Mouse (Mus musculus) adrenal gland, adult 2 months (tissue): ENCODE results near the gene Tmcc2. TPM values are rescaled to one million over a fixed set of nuclear protein-coding genes. Genes with fewer than 3 reads are reported as not detected.

Experiments used
- DNase-seq: peaks from one replicate; pipeline ENCODE4 v3.0.0; 2021
- polyA plus RNA-seq: library from polyadenylated mRNA; depleted of rRNA; stranded (reverse); fragments of >200 nt; gene quantifications from 2 replicates; pipeline ENCODE4 v1.2.3, GENCODE M21; 2012
- total RNA-seq, 2 experiments: library from RNA; stranded (reverse); gene quantifications; 2 replicates each; pipeline ENCODE4 v1.2.3; 2021

Tmcc2 gene
- total and polyA plus RNA-seq, 3 experiments, result 6.4 to 12.2 (median 11.2) TPM

- peak; percentile 40 for DNase-seq
Measured at GRCm38 (mm10) chr1:132389886-132390585, 1.0 kb downstream of the Tmcc2 start.

DNA sequence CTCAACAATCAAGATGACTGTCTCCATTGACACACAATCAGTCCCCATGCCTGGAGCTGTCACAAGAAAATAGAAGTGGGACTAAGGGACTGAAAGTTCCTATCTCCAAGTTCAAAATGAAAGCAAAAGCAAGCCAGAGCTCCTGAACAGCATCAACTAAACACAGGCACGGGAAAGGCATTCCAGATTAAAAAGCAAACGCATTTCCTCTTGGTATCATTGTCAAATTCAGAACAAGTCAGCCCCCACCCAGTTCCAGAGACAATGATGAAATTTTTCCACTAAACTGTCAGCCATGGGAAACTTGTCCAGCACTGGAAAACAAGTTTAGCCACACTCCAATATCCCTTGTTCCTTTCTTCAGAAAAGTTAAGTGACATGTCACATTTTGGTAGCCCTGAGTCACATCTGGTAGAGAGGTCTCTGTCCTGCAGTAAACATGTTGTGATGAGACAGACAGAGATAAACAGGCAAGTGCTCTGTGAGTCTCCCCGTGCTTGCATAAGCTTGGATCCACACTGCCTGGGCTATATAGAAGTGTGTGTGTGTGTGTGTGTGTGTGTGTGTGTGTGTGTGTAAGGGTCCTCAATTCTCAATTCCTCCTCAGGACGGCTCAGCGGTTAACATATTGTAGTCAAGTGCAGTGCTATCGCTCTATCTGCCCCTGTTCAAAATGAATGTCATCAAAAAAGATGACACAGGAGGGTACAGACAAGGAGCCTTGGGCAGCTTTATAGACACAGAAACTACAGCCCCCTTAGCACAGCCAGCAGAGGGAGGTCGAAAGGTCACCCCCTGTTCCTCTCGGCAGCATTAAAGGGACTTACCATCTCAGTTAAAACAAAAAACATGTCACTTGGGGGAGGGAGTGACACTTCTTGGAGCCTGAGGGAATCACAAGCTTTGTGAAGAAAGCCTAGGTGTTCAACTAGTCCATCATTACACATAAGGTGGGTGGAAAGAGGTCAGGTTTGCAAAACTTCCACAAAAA, 2.0 kb downstream of the Tmcc2 start:
- no peak for DNase-seq

- no peak for DNase-seq
Measured at GRCm38 (mm10) chr1:132387943-132388342, 3.1 kb downstream of the Tmcc2 start.

GRCm38 (mm10) chr1:132386266-132386665, 4.8 kb downstream of the Tmcc2 start:
- no peak for DNase-seq

- no peak for DNase-seq
Measured at GRCm38 (mm10) chr1:132385711-132386110, 5.4 kb downstream of the Tmcc2 start.

DNA sequence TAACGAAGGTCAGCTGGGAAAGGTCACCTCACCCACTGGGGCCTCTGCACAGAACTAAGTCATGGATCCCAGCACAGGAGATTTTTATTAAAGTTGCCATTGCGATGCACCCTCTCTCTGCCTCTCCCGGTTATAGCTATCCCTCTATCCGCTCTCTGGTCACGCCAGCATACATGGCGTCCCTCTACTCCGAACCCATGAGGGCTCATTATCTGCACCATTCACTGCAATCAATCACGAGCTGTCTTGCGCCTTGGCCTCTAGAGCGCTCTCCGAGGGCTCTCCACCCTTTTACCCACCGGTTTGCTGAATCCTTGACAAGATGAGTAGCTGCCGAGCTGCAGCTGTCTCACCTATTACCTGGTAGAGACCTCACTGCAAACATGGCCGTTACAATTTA, 5.8 kb downstream of the Tmcc2 start:
- no peak for DNase-seq

DNA sequence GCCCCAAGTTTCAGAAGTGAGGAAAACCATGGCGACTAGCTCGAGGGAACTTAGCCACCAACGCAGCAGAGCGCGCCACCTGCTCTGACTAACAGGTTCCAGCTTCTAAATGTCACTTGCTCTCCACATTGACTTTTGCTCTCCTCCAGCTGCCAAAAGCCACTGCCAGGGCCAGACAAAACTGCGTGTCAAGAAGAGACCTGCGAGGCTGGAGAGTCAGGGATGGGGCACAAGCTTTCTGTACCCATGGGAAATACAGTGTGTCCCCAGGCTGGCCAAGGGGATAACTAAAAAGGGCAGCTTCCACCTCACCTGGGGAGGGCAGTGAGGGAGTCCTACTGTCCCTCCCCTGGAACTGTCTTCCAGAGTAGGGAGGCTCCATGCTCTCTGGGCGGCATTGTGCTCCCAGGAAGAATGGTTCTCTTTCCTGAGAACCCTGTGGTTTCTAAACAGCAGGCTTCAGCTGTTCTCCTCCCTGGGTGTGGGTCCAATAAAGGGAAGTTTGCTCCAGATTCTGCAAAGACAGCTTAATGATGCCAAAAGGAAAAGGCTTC, 7.0 kb downstream of the Tmcc2 start:
- no peak for DNase-seq

GRCm38 (mm10) chr1:132381929-132382328, 9.2 kb downstream of the Tmcc2 start:
- no peak for DNase-seq

DNA sequence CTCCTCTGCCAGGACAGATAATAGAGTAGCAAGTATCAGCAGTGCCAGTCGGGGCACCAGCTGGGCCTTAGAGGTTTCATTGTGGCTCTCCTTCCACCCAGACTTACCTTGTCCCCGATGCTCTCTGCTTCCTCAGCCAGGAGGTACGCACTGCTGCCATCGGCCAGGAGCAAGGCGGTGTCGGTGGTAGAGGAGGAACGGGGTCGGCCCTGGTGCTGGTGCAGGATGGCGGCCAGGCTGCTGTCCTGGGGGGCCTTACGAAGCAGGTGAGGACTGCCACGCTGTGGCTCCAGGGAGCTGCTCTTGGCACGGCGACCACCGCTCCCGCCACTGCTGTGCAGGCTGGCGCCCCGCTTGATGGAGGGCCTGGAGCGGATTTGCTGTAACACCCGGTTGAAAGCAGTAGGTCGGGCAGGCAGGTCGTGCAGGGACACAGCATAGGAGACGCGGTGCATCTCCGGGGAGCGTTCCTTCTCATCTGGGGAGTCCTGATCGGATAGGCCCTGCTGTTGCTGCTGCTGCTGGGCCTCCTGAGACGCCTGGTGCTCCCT, 10.5 kb downstream of the Tmcc2 start:
- DNase-seq, result no peak

DNA sequence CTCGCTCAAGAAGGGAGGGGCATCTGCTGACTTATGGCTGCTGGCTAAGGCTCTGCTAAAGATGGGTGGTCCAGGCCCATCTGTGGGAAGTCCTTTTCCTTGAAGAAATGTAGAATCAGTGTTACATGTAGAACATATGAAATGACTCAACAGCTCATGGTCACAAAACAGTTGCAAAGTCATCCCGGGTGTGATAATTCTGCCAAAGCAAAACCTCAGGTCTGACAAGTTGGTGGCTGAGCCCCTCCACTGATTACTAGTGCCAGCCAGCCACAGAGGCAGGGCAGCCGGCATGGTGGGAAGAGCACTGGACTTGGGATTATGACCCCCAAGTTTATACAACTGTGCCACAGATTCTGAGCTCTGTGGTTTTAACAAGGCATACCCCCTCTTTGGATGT, 13.3 kb downstream of the Tmcc2 start:
- DNase-seq, result no peak

DNA sequence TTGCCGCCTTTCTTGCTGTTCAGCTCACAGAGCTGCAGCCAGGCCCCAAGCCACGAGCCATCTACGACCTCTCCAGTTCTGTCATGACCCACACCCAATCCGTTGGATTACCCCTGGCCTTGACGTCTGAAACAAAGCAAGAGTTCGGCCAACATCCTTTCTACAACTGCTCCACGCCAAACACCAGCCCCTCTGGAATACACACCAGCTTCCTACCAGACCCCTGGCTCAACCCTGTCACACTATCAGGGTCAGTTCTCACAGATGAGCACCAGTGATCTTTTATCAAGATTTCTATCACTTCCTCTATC, 14.1 kb downstream of the Tmcc2 start:
- DNase-seq, result no peak

DNA sequence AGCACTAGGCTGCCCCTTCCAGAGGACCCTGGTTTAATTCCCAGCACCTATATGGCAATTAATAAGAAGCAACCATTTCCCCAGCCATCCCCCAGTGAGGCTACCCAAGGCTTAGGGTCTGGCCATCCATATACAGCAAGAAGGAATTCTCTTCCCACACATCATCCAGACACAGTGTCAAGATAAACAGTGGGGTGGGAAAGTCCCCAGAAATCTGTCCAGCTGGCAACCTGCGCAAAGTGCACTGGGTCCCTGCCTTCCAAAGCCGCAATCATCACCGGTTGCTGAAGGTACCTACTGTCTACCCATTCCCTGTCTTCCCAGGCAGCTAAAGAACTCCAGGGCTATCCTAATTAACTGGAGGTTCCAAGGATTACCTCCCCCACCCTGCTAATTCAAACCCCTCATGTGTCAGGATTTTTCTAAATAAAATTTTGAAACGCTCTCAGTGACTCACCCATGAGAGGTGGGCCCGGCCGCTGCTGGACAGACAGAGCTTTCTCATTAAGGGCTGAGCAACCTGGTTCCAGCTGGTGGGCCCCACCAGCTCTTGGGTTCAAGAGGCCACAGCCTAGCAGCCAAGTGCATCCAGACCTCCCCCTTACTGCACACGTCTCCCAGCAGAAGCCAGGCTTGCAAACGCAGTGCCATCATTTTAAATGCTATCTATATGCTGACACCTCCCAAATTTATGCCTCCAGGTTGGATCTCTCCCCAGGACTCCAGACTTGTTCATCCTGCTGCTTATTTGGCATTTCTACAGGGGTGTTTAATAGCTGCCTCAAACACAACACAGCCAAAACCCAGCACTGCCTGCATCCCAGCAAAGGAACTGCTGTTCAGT, 14.6 kb downstream of the Tmcc2 start:
- no peak for DNase-seq

GRCm38 (mm10) chr1:132375256-132375655, 15.8 kb downstream of the Tmcc2 start:
- no peak for DNase-seq

DNA sequence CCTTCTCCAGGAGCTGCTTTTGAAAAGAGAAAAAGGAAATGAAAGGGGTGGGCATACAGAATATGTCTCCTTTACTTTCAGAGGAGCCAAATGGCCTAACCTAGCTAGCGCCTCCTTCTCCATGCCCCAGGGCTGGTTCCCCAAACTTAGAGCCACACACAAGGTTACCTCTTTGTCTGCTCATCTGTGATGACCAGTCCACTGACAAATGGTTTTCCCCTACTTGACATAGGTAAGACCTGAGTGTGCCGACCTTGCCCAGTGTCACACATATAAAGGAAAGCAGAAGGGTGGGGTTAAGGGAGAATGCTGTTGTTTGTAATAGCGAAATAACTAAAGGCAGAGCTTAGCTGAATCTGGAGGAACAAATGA, 16.2 kb downstream of the Tmcc2 start:
- DNase-seq, result no peak

DNA sequence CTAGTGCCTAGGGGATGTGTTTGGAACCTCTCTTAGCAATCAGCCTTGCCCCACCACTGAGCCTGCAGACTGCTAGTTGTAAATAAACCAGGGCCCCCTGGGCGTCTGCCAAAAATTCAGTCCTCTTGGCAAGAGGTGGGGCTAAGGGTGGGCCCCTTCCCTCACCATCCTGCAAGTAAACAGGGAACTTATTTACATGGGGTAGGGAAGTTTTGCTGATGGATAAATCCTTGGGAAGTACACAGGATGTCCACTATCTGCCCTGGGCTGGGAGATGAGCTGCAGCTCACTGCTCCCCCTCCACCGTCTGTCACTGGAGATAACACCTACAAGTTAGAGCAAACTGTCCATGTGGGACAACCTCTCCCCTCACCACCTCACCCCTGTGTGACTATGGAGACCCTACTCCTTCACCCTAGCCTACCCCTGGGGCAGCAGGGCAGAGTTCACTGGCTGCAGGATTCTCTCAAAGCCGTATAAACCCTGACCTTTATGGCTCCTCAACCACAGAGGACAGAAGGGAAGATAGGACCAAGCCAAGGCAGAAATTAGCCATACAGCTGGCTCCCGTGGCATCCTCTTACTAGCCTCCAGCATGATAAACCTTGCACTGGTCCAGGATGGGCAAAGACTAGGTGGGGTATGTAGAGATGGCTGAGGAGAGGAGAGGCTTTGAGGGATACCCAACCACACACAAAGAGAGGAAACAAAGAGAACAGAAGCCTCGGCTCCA, 16.8 kb downstream of the Tmcc2 start:
- DNase-seq, result no peak

GRCm38 (mm10) chr1:132372896-132373534, 18.1 kb downstream of the Tmcc2 start:
- no peak for DNase-seq

- no peak for DNase-seq
Measured at GRCm38 (mm10) chr1:132372354-132372753, 18.7 kb downstream of the Tmcc2 start.

DNA sequence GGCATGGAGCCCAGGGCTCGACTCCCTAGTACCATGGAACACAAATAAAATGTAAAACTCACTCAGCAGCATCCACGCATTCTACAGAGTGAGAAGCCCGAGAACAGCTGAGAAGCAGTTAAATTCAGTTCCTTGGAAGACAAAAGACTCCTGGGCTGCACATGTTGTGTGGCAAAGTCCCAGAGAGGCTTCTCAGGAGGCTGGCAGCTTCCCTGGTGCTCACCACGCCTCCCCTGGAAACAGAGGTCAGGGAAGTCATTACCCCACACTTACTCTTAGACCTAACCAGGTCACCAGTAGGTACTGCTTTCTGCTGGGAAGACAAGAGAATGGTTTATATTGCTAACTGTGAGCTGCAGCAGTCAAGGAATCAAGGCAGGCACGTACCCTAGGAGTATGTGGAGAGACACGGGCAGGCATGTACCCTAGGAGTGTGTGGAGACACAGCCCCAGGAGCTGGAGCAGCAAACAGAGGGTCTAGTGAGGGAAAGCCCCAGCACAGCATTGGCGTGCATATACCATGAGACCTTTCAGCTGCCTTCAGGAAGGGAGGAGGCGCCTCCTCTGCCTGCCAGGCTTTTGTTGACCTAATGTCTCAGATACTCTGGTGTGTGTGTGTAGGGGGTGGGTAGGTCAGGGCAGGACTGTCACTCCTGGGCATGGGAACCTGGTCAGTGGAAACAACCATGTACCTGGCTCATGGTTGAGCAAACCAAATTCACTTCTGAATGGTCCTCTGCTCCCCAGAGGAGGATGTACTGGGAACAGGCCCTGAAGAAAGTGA, 19.6 kb downstream of the Tmcc2 start:
- DNase-seq, result no peak

- peak; percentile 77 for DNase-seq
Measured at GRCm38 (mm10) chr1:132370681-132371173, 20.4 kb downstream of the Tmcc2 start.
